Mouse (Mus musculus): ENCODE results near the gene Fbxo40. TPM values are rescaled to one million over a fixed set of nuclear protein-coding genes. Genes with fewer than 3 reads are reported as not detected.

Gene Fbxo40
- polyA plus RNA-seq, 1 experiment: 1.3 TPM

GRCm38 (mm10) chr16:36983796-36984195 is 6.5 kb downstream of the Fbxo40 start:
- Histone ChIP-seq H3K79me2 (ENCODE audit: control insufficient read depth, insufficient read depth) (no peaks in the 10 kb centered on the region), H3K4me2 (ENCODE audit: low read depth) (no peak overlapping the region), H3ac (ENCODE audit: control insufficient read depth, insufficient read length) (no peak overlapping the region), H3K4me3 (no peak overlapping the region), H3K27me3 (ENCODE audit: control insufficient read depth, insufficient read depth, insufficient read length) (no peaks in the 10 kb centered on the region), H3K36me3 (ENCODE audit: control insufficient read depth, insufficient read depth) (no peaks in the 10 kb centered on the region)
- TF ChIP-seq E2F4 (IDR thresholded peaks at IDR 0.05; ENCODE audit: insufficient read depth): no peak
- TF ChIP-seq MYOG (IDR thresholded peaks at IDR 0.05; ENCODE audit: control insufficient read depth in 1 of 3, insufficient read depth in 1 of 3, insufficient read length in 2 of 3, low read depth in 2 of 3): no peak
- no peak for TF ChIP-seq CEBPB (IDR thresholded peaks at IDR 0.05; ENCODE audit: insufficient read depth, poor library complexity, severe bottlenecking)
- TF ChIP-seq REST (IDR thresholded peaks at IDR 0.05; ENCODE audit: insufficient read depth, insufficient read length): no peak
- TF ChIP-seq POLR2A (IDR thresholded peaks at IDR 0.05; ENCODE audit: insufficient read length, low read depth): no peak
- no peak for TF ChIP-seq TCF12 (IDR thresholded peaks at IDR 0.05; ENCODE audit: insufficient read depth, poor library complexity, severe bottlenecking)
- TF ChIP-seq USF1 (IDR thresholded peaks at IDR 0.05; ENCODE audit: low read depth): no peak
- TF ChIP-seq MAX (IDR thresholded peaks at IDR 0.05; ENCODE audit: low read depth): no peak
- TF ChIP-seq POLR2AphosphoS2 (IDR thresholded peaks at IDR 0.05; ENCODE audit: insufficient read length, low read depth): no peak
- no peak for TF ChIP-seq SRF (IDR thresholded peaks at IDR 0.05; ENCODE audit: control insufficient read depth, insufficient read length, low read depth)
- TF ChIP-seq TCF3 (IDR thresholded peaks at IDR 0.05; ENCODE audit: insufficient read length, low read depth): no peak
- no peak for TF ChIP-seq MYOD1 (IDR thresholded peaks at IDR 0.05; ENCODE audit: control insufficient read depth in 1 of 3, insufficient read length in 2 of 3, low read depth in 2 of 3)

GRCm38 (mm10) chr16:36979127-36979526 is 11.1 kb downstream of the Fbxo40 start:
- Histone ChIP-seq H3K36me3 (ENCODE audit: control insufficient read depth, insufficient read depth) (no peaks in the 10 kb centered on the region), H3K4me3 (no peak overlapping the region), H3K4me2 (ENCODE audit: low read depth) (no peak overlapping the region), H3K27me3 (ENCODE audit: control insufficient read depth, insufficient read depth, insufficient read length) (no peaks in the 10 kb centered on the region), H3ac (ENCODE audit: control insufficient read depth, insufficient read length) (no peak overlapping the region), H3K79me2 (ENCODE audit: control insufficient read depth, insufficient read depth) (no peaks in the 10 kb centered on the region)
- TF ChIP-seq E2F4 (IDR thresholded peaks at IDR 0.05; ENCODE audit: insufficient read depth) (no peak), MYOG (IDR thresholded peaks at IDR 0.05; ENCODE audit: control insufficient read depth in 1 of 3, insufficient read depth in 1 of 3, insufficient read length in 2 of 3, low read depth in 2 of 3) (no peak), SRF (IDR thresholded peaks at IDR 0.05; ENCODE audit: control insufficient read depth, insufficient read length, low read depth) (no peak), POLR2A (IDR thresholded peaks at IDR 0.05; ENCODE audit: insufficient read length, low read depth) (no peak), MAX (IDR thresholded peaks at IDR 0.05; ENCODE audit: low read depth) (no peak), POLR2AphosphoS2 (IDR thresholded peaks at IDR 0.05; ENCODE audit: insufficient read length, low read depth) (no peak), MYOD1 (IDR thresholded peaks at IDR 0.05; ENCODE audit: control insufficient read depth in 1 of 3, insufficient read length in 2 of 3, low read depth in 2 of 3) (no peak), USF1 (IDR thresholded peaks at IDR 0.05; ENCODE audit: low read depth) (no peak), TCF12 (IDR thresholded peaks at IDR 0.05; ENCODE audit: insufficient read depth, poor library complexity, severe bottlenecking) (no peak), CEBPB (IDR thresholded peaks at IDR 0.05; ENCODE audit: insufficient read depth, poor library complexity, severe bottlenecking) (no peak), REST (IDR thresholded peaks at IDR 0.05; ENCODE audit: insufficient read depth, insufficient read length) (no peak), TCF3 (IDR thresholded peaks at IDR 0.05; ENCODE audit: insufficient read length, low read depth) (no peak)

GRCm38 (mm10) chr16:36963415-36963814 is 26.9 kb downstream of the Fbxo40 start:
- Histone ChIP-seq H3K4me2 (ENCODE audit: low read depth) (no peak overlapping the region), H3K79me2 (ENCODE audit: control insufficient read depth, insufficient read depth) (no peaks in the 10 kb centered on the region), H3K36me3 (ENCODE audit: control insufficient read depth, insufficient read depth) (no peaks in the 10 kb centered on the region)

GRCm38 (mm10) chr16:36955106-36955505 is 35.2 kb downstream of the Fbxo40 start:
- H3K79me2 ChIP-seq (ENCODE audit: control insufficient read depth, insufficient read depth): no peaks in the 10 kb centered on the region
- H3K27me3 ChIP-seq (ENCODE audit: control insufficient read depth, insufficient read depth, insufficient read length): peaks cover 8% of the 10 kb centered on the region
- no peak overlapping the region for H3ac ChIP-seq (ENCODE audit: control insufficient read depth, insufficient read length)
- H3K4me3 ChIP-seq: no peak overlapping the region
- no peak overlapping the region for H3K4me2 ChIP-seq (ENCODE audit: low read depth)
- TF ChIP-seq MAX (IDR thresholded peaks at IDR 0.05; ENCODE audit: low read depth) (no peak), POLR2AphosphoS2 (IDR thresholded peaks at IDR 0.05; ENCODE audit: insufficient read length, low read depth) (no peak), CEBPB (IDR thresholded peaks at IDR 0.05; ENCODE audit: insufficient read depth, poor library complexity, severe bottlenecking) (no peak), USF1 (IDR thresholded peaks at IDR 0.05; ENCODE audit: low read depth) (no peak), MYOG (IDR thresholded peaks at IDR 0.05; ENCODE audit: control insufficient read depth in 1 of 3, insufficient read depth in 1 of 3, insufficient read length in 2 of 3, low read depth in 2 of 3) (no peak), SRF (IDR thresholded peaks at IDR 0.05; ENCODE audit: control insufficient read depth, insufficient read length, low read depth) (no peak), MYOD1 (IDR thresholded peaks at IDR 0.05; ENCODE audit: control insufficient read depth in 1 of 3, insufficient read length in 2 of 3, low read depth in 2 of 3) (no peak), REST (IDR thresholded peaks at IDR 0.05; ENCODE audit: insufficient read depth, insufficient read length) (no peak), TCF3 (IDR thresholded peaks at IDR 0.05; ENCODE audit: insufficient read length, low read depth) (no peak)
- no peaks in the 10 kb centered on the region for H3K36me3 ChIP-seq (ENCODE audit: control insufficient read depth, insufficient read depth)

More at GRCm38 (mm10) chr16:36963415-36963814, 26.9 kb downstream of the Fbxo40 start:
- Histone ChIP-seq H3K4me3 (no peak overlapping the region), H3ac (ENCODE audit: control insufficient read depth, insufficient read length) (no peak overlapping the region), H3K27me3 (ENCODE audit: control insufficient read depth, insufficient read depth, insufficient read length) (no peaks in the 10 kb centered on the region)
- TF ChIP-seq SRF (IDR thresholded peaks at IDR 0.05; ENCODE audit: control insufficient read depth, insufficient read length, low read depth) (no peak), MAX (IDR thresholded peaks at IDR 0.05; ENCODE audit: low read depth) (no peak), REST (IDR thresholded peaks at IDR 0.05; ENCODE audit: insufficient read depth, insufficient read length) (no peak), POLR2A (IDR thresholded peaks at IDR 0.05; ENCODE audit: insufficient read length, low read depth) (no peak), MYOG (IDR thresholded peaks at IDR 0.05; ENCODE audit: control insufficient read depth in 1 of 3, insufficient read depth in 1 of 3, insufficient read length in 2 of 3, low read depth in 2 of 3) (no peak), CEBPB (IDR thresholded peaks at IDR 0.05; ENCODE audit: insufficient read depth, poor library complexity, severe bottlenecking) (no peak)

GRCm38 (mm10) chr16:36951029-36951428 is 39.2 kb downstream of the Fbxo40 start:
- Histone ChIP-seq H3K27me3 (ENCODE audit: control insufficient read depth, insufficient read depth, insufficient read length) (peaks cover 8% of the 10 kb centered on the region), H3K36me3 (ENCODE audit: control insufficient read depth, insufficient read depth) (no peaks in the 10 kb centered on the region), H3ac (ENCODE audit: control insufficient read depth, insufficient read length) (no peak overlapping the region), H3K79me2 (ENCODE audit: control insufficient read depth, insufficient read depth) (no peaks in the 10 kb centered on the region), H3K4me3 (no peak overlapping the region), H3K4me2 (ENCODE audit: low read depth) (no peak overlapping the region)
- TF ChIP-seq MYOG (IDR thresholded peaks at IDR 0.05; ENCODE audit: control insufficient read depth in 1 of 3, insufficient read depth in 1 of 3, insufficient read length in 2 of 3, low read depth in 2 of 3) (no peak), MYOD1 (IDR thresholded peaks at IDR 0.05; ENCODE audit: control insufficient read depth in 1 of 3, insufficient read length in 2 of 3, low read depth in 2 of 3) (no peak), USF1 (IDR thresholded peaks at IDR 0.05; ENCODE audit: low read depth) (no peak), REST (IDR thresholded peaks at IDR 0.05; ENCODE audit: insufficient read depth, insufficient read length) (no peak), E2F4 (IDR thresholded peaks at IDR 0.05; ENCODE audit: insufficient read depth) (no peak), TCF3 (IDR thresholded peaks at IDR 0.05; ENCODE audit: insufficient read length, low read depth) (no peak), SRF (IDR thresholded peaks at IDR 0.05; ENCODE audit: control insufficient read depth, insufficient read length, low read depth) (no peak), TCF12 (IDR thresholded peaks at IDR 0.05; ENCODE audit: insufficient read depth, poor library complexity, severe bottlenecking) (no peak), CEBPB (IDR thresholded peaks at IDR 0.05; ENCODE audit: insufficient read depth, poor library complexity, severe bottlenecking) (no peak), POLR2A (IDR thresholded peaks at IDR 0.05; ENCODE audit: insufficient read length, low read depth) (no peak), POLR2AphosphoS2 (IDR thresholded peaks at IDR 0.05; ENCODE audit: insufficient read length, low read depth) (no peak)
